Mouse (Mus musculus) hindbrain, embryonic 16.5 days (tissue): ENCODE measurements at regions not wholly inside any gene's neighbourhood (a gene's known extent, or its start where the extent isn't known, plus 50 kb on each side); places are given as distances from the start of the nearest gene placed in this dataset.
A peak's percentile ranks its signal among the peaks of the same experiment; 100 is the strongest.

Source experiments
- ATAC-seq: fragments of 200-750 bp; cut with Nextera tagmentation; 2 replicates; pipeline ENCODE4 v1.8.0; 2017; ENCODE audit warnings: moderate TSS enrichment, moderate library complexity
- H3K27ac ChIP-seq: fragments of 300-500 bp; sonication (generic); 2 replicates; pipeline ENCODE4 v1.5.1; 2014; ENCODE audit warnings: low read depth, mild to moderate bottlenecking, control low read depth, low read length, moderate library complexity
- H3K27me3 ChIP-seq: fragments of 300-500 bp; sonication (generic); replicated peaks from 2 replicates; pipeline ENCODE4 v1.6.1; 2014; ENCODE audit warnings: low read length; ENCODE audit not compliant: control insufficient read depth, insufficient read depth
- H3K36me3 ChIP-seq: fragments of 300-500 bp; sonication (generic); 2 replicates; pipeline ENCODE4 v1.6.1; 2014; ENCODE audit warnings: mild to moderate bottlenecking, low read length, moderate library complexity, mixed read lengths; ENCODE audit not compliant: control insufficient read depth, insufficient read depth
- H3K4me1 ChIP-seq: fragments of 300-500 bp; sonication (generic); 2 replicates; pipeline ENCODE4 v1.6.1; 2014; ENCODE audit warnings: low read depth, low read length; ENCODE audit not compliant: control insufficient read depth, insufficient read depth
- H3K4me2 ChIP-seq: fragments of 300-500 bp; sonication (generic); 2 replicates; pipeline ENCODE4 v1.6.1; 2014; ENCODE audit warnings: mild to moderate bottlenecking, low read length, control low read depth, moderate library complexity
- H3K4me3 ChIP-seq: fragments of 300-500 bp; sonication (generic); 2 replicates; pipeline ENCODE4 v1.5.1; 2014; ENCODE audit warnings: mild to moderate bottlenecking, low read length, control low read depth, moderate library complexity
- H3K9ac ChIP-seq: fragments of 300-500 bp; sonication (generic); 2 replicates; pipeline ENCODE4 v1.6.1; 2014; ENCODE audit warnings: low read depth, mild to moderate bottlenecking, control low read depth, low read length, moderate library complexity
- H3K9me3 ChIP-seq: fragments of 300-500 bp; sonication (generic); 2 replicates; pipeline ENCODE4 v1.6.1; 2014; ENCODE audit warnings: mild to moderate bottlenecking, low read length, moderate library complexity; ENCODE audit not compliant: control insufficient read depth
- WGBS: fragments of 180-500 bp; shearing (Covaris S2); extraction: QIAGEN DNeasy Blood & Tissue Kit; methylation state at CpG from one replicate; pipeline ENCODE4 v1.1.7; 2014; 5-methylcytosine and 5-hydroxymethylcytosine counted together

DNA sequence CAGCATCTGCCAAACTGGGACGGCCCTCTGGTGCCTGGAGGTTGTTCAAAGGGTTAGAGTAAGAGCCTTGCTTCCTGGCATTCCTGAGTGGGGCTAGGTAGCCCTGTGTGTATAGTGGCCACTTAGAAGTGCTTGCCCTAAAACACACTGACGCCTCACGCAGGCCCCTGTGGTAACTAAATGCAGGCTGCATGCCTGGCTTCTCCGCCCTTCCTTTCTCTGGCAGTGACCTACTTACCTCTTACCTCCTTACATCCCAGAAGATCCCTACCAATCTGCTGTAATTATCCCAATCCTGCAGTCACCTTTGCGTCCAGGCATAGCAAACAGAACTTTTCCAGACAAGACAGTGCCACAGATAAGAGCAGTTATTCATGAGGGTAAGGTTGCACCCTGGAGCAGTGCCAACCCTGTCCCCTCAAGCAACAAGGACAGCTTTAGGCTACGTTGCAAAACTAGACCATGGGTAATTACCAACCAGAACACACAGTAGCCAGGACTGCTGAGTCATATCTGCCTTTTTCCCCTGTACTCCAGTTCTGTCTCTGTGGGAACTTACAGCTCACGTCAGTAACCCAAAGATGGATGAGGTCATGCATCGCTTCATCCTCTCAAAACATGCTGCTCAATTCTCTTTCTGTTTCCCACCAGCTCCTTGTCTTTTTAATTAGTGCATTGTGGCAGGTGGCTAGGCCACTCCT is 237.6 kb upstream of the Stt3b start:
- no peaks in the 10 kb centered on the region for H3K9me3 ChIP-seq
- no peak overlapping the region for H3K4me2 ChIP-seq
- peaks cover 4% of the 10 kb centered on the region for H3K4me1 ChIP-seq
- no peaks in the 10 kb centered on the region for H3K36me3 ChIP-seq
- no peaks in the 10 kb centered on the region for H3K27me3 ChIP-seq
- 56% methylated on average over 8 of the region's 8 CpGs for WGBS
- no peak overlapping the region for H3K27ac ChIP-seq
- ATAC-seq, result peak; percentile 45; the same call in 1 of the 2 replicates
- H3K4me3 ChIP-seq, result no peak overlapping the region
- H3K9ac ChIP-seq, result no peak overlapping the region

DNA sequence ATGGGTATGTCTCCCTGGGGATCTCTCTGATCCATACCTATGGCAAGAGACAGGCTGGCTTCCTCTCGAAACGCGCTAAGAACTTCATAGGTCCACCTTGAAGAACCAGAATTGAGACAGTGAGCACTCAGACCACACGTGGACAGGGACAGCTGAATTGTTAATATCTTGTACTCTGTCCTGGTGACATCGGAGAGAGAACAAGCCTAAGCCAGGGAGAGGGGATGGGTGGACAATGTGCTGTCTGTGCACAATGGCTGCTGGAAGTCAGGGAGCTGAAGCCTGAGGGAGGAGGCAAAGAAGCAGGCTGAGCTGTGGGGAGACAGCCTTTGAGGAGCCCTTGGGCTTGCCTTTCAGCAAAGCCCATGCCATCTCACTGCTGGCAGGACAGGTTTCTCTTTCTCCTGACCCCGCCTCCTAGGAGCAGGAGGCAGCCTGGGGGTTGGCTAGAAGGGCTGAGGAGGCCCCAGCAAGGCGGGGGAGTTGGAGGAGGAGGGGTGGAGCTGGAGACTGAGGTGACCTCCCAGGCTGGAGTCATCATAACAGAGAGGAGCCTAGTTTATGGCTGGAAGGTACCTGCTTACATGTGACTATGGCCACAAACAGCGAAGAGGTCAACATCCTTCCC is 238.6 kb upstream of the Stt3b start:
- 55% methylated on average over 8 of the region's 8 CpGs for WGBS
- Histone ChIP-seq H3K36me3 (no peaks in the 10 kb centered on the region), H3K27ac (no peak overlapping the region), H3K4me1 (peaks cover 4% of the 10 kb centered on the region), H3K9me3 (no peaks in the 10 kb centered on the region), H3K4me2 (no peak overlapping the region), H3K27me3 (no peaks in the 10 kb centered on the region), H3K9ac (no peak overlapping the region), H3K4me3 (no peak overlapping the region)
- ATAC-seq, result no peak

DNA sequence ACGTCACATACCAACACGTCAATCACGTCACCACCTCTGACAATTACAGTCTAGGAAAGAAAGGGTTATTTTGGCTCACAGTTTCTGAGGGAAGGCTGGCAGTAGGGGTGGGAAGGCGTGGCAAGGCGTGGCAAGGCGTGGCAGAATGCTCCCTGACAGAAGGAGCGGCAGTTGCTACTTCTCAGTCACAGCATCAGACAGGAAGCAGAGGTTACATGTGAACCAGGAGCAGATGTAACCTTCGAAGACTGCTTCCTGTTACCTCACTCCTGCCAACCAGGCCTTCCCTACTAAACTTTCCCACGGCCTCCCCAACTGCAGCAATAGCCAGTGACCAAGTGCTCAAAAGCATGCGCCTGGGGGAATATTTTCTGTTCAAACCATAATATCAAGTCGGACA is 240.9 kb upstream of the Stt3b start:
- Histone ChIP-seq H3K27ac (no peak overlapping the region), H3K9ac (no peak overlapping the region), H3K4me2 (no peak overlapping the region), H3K36me3 (no peaks in the 10 kb centered on the region), H3K4me1 (peaks cover 4% of the 10 kb centered on the region), H3K9me3 (no peaks in the 10 kb centered on the region), H3K4me3 (no peak overlapping the region), H3K27me3 (no peaks in the 10 kb centered on the region)
- ATAC-seq, result no peak
- WGBS, result 88% methylated on average over 11 of the region's 11 CpGs

- Histone ChIP-seq H3K4me1 (peaks cover 4% of the 10 kb centered on the region), H3K4me2 (no peak overlapping the region), H3K27me3 (no peaks in the 10 kb centered on the region), H3K9ac (no peak overlapping the region), H3K4me3 (no peak overlapping the region), H3K9me3 (no peaks in the 10 kb centered on the region), H3K36me3 (no peaks in the 10 kb centered on the region), H3K27ac (no peak overlapping the region)
- 81% methylated on average over 4 of the region's 4 CpGs for WGBS
- ATAC-seq, result no peak
Measured at GRCm38 (mm10) chr9:115551501-115551900, 241.3 kb upstream of the Stt3b start.

GRCm38 (mm10) chr9:115558131-115558530 is 247.9 kb upstream of the Stt3b start:
- H3K9ac ChIP-seq, result no peak overlapping the region
- no peaks in the 10 kb centered on the region; the same call in 1 of the 2 replicates for H3K9me3 ChIP-seq
- H3K36me3 ChIP-seq, result no peaks in the 10 kb centered on the region
- 94% methylated on average over 7 of the region's 7 CpGs for whole genome bisulfite sequencing
- no peak overlapping the region for H3K27ac ChIP-seq
- no peaks in the 10 kb centered on the region for H3K27me3 ChIP-seq
- H3K4me2 ChIP-seq, result no peak overlapping the region
- no peak for ATAC-seq
- no peaks in the 10 kb centered on the region for H3K4me1 ChIP-seq
- H3K4me3 ChIP-seq, result no peak overlapping the region

DNA sequence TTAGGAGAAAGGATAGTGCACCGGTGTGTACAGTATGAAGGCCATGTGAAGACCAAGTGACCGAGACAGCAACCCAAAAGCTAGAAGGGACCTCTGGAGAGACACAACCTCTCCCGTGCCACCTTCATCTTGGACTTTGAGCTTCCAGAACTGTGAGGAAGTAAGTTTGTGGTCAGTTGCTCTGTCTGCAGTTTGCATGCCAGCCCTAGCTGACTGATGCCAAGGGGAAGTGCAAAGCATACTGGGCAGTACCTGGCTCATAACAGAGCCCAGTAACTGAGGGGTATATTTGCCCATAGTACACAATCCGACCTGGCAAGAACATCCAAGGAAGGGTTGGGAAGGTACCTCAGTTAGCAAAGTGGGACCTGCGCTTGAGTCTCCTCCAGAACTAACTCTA is 249.3 kb upstream of the Stt3b start:
- no peak overlapping the region for H3K4me2 ChIP-seq
- ATAC-seq, result no peak
- no peaks in the 10 kb centered on the region; the same call in 1 of the 2 replicates for H3K9me3 ChIP-seq
- H3K4me1 ChIP-seq, result no peaks in the 10 kb centered on the region
- no peak overlapping the region for H3K27ac ChIP-seq
- no peak overlapping the region for H3K4me3 ChIP-seq
- H3K27me3 ChIP-seq, result no peaks in the 10 kb centered on the region
- H3K9ac ChIP-seq, result no peak overlapping the region
- whole genome bisulfite sequencing, result 95% methylated on average over 5 of the region's 5 CpGs
- H3K36me3 ChIP-seq, result no peaks in the 10 kb centered on the region

- H3K27ac ChIP-seq, result no peak overlapping the region
- 90% methylated on average over 6 of the region's 6 CpGs for WGBS
- no peak for ATAC-seq
- H3K4me3 ChIP-seq, result no peak overlapping the region
- H3K4me2 ChIP-seq, result no peak overlapping the region
- no peaks in the 10 kb centered on the region; the same call in 1 of the 2 replicates for H3K9me3 ChIP-seq
- H3K36me3 ChIP-seq, result no peaks in the 10 kb centered on the region
- H3K27me3 ChIP-seq, result no peaks in the 10 kb centered on the region
- no peaks in the 10 kb centered on the region for H3K4me1 ChIP-seq
- no peak overlapping the region for H3K9ac ChIP-seq
Measured at GRCm38 (mm10) chr9:115561207-115561606, 251.0 kb upstream of the Stt3b start.

- Histone ChIP-seq H3K4me3 (no peak overlapping the region), H3K9ac (no peak overlapping the region), H3K27ac (no peak overlapping the region), H3K4me2 (no peak overlapping the region), H3K36me3 (no peaks in the 10 kb centered on the region), H3K4me1 (no peaks in the 10 kb centered on the region), H3K27me3 (no peaks in the 10 kb centered on the region), H3K9me3 (no peaks in the 10 kb centered on the region; the same call in 1 of the 2 replicates)
- WGBS, result 80% methylated on average over 4 of the region's 4 CpGs
- no peak for ATAC-seq
Measured at GRCm38 (mm10) chr9:115562783-115563182, 252.6 kb upstream of the Stt3b start.

DNA sequence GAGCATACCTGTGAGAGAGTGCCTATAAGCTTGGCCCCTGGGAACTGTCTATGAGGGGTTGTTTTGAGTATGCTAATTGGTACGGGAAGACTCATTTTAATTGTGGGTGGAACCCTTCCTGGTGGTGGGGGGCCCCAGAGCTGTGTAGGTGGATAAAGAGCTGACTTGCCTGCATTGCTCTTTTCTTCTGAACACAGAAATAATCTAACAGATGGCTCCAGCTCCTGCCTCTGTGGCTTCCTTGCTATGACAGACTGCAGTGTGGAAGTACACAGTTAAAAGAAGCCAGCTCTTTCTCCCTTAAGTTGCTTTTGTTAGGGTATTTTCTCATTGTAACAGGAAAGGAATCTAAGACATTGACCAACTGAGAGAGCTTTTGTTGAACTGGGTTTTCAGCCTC is 254.1 kb upstream of the Stt3b start:
- Histone ChIP-seq H3K4me2 (no peak overlapping the region), H3K36me3 (no peaks in the 10 kb centered on the region), H3K27me3 (no peaks in the 10 kb centered on the region), H3K9ac (no peak overlapping the region), H3K27ac (no peak overlapping the region), H3K9me3 (no peaks in the 10 kb centered on the region), H3K4me1 (no peaks in the 10 kb centered on the region), H3K4me3 (no peak overlapping the region)
- no peak for ATAC-seq
- 50% methylated on average over 1 of the region's 1 CpGs for WGBS
